24 mouse cellular contexts compared by ENCODE assay signal in genomic region chr9:95827565-95827964, GRCm38 (mm10). TPM values are rescaled to one million over a fixed set of nuclear protein-coding genes. Genes with fewer than 3 reads are reported as not detected.
DNase-seq lines count a peak whose midpoint lies in the region; ATAC-seq and TF ChIP-seq lines count a peak whose summit lies in the region.
"Had no signal": no experiment of that assay in that cellular context is flagged by ENCODE, and none has a peak within 500 bp of the region (broad histone marks: within the 10 kb centered on the region; RNA-seq: fewer than 3 reads in every experiment).

No protein-coding gene starts in this region.

- 86% methylated on average over 5 of the region's 5 CpGs for WGBS in stomach, postnatal 0 days
- WGBS in hindbrain, embryonic 10.5 days, result 96% methylated on average over 5 of the region's 5 CpGs

- no peak overlapping the region for H3K27ac ChIP-seq in stomach, postnatal 0 days (replicated peaks)
- H3K27ac ChIP-seq in hindbrain, embryonic 10.5 days, result no peak overlapping the region
- H3K27ac ChIP-seq: embryonic facial prominence, embryonic 15.5 days; forebrain, embryonic 10.5 days; heart, adult 2 months; heart, embryonic 15.5 days; hindbrain, embryonic 15.5 days had no signal

- no peaks in the 10 kb centered on the region for H3K36me3 ChIP-seq in stomach, postnatal 0 days (ENCODE audit: control insufficient read depth, insufficient read depth, low read length)
- no peaks in the 10 kb centered on the region for H3K36me3 ChIP-seq in hindbrain, embryonic 10.5 days
- H3K36me3 ChIP-seq: embryonic facial prominence, embryonic 15.5 days; forebrain, embryonic 10.5 days; heart, embryonic 15.5 days; hindbrain, embryonic 15.5 days had no signal

- DNase-seq in frontal cortex, adult 2 months (ENCODE audit: extremely low spot score in 1 of 2, low spot score in 1 of 2), result peak; percentile 33 to 62
- no peak for DNase-seq in frontal cortex, postnatal 10 days (ENCODE audit: low spot score in 2 of 2)
- DNase-seq in left cerebral cortex, postnatal 14 days (ENCODE audit: low spot score in 2 of 2), result peak; percentile 18 to 35
- DNase-seq in left cerebral cortex, postnatal 10 days (ENCODE audit: extremely low spot score in 1 of 2, low spot score in 2 of 2), result no peak
- DNase-seq in right cerebral cortex, adult 2 months (ENCODE audit: low spot score in 2 of 2), result peak; percentile 54 to 56
- no peak for DNase-seq in right cerebral cortex, postnatal 14 days
- DNase-seq in stomach, postnatal 0 days (ENCODE audit: low spot score), result peak; percentile 51
- DNase-seq in hindbrain, embryonic 10.5 days (ENCODE audit: low spot score), result no peak
- DNase-seq: adrenal gland, postnatal 25 days; cerebellum, adult 2 months; cerebellum, postnatal 14 days; embryo, embryonic 11 days; gastrocnemius, postnatal 10 days; heart, adult 2 months; heart, postnatal 14 days had no signal

- no peak for TF ChIP-seq CTCF in stomach, postnatal 0 days (IDR thresholded peaks at IDR 0.05; ENCODE audit: low read depth)

- peak; percentile 83 for ATAC-seq in stomach, postnatal 0 days (ENCODE audit: low FRiP score, low TSS enrichment)
- ATAC-seq: activated CD4-positive, CD25-positive, alpha-beta regulatory T cell, adult 4 months; forebrain, embryonic 14.5 days; Patski had no signal

- no peak overlapping the region for H3K9ac ChIP-seq in stomach, postnatal 0 days (ENCODE audit: low read length)
- H3K9ac ChIP-seq: embryonic facial prominence, embryonic 15.5 days; heart, embryonic 15.5 days; hindbrain, embryonic 15.5 days had no signal

- no peak overlapping the region for H3K4me3 ChIP-seq in stomach, postnatal 0 days (ENCODE audit: low read depth, low read length)
- no peak overlapping the region for H3K4me3 ChIP-seq in hindbrain, embryonic 10.5 days
- H3K4me3 ChIP-seq: embryonic facial prominence, embryonic 15.5 days; erythroblast, embryonic 14.5 days; forebrain, embryonic 10.5 days; heart, adult 2 months; heart, embryonic 15.5 days; hindbrain, embryonic 15.5 days had no signal

- H3K9me3 ChIP-seq in stomach, postnatal 0 days (ENCODE audit: control insufficient read depth, low read length), result no peaks in the 10 kb centered on the region
- no peaks in the 10 kb centered on the region for H3K9me3 ChIP-seq in hindbrain, embryonic 10.5 days
- H3K9me3 ChIP-seq: embryonic facial prominence, embryonic 15.5 days; forebrain, embryonic 10.5 days; heart, embryonic 15.5 days; hindbrain, embryonic 15.5 days had no signal

- H3K4me1 ChIP-seq in stomach, postnatal 0 days (replicated peaks; ENCODE audit: control insufficient read depth, insufficient read depth), result no peaks in the 10 kb centered on the region
- no peaks in the 10 kb centered on the region for H3K4me1 ChIP-seq in hindbrain, embryonic 10.5 days (replicated peaks)
- H3K4me1 ChIP-seq: embryonic facial prominence, embryonic 15.5 days; forebrain, embryonic 10.5 days; heart, embryonic 15.5 days; hindbrain, embryonic 15.5 days had no signal

- H3K4me2 ChIP-seq in stomach, postnatal 0 days (replicated peaks; ENCODE audit: low read depth), result no peak overlapping the region
- H3K4me2 ChIP-seq: embryonic facial prominence, embryonic 15.5 days; heart, embryonic 11.5 days; heart, embryonic 15.5 days; hindbrain, embryonic 15.5 days had no signal

- H3K27me3 ChIP-seq in stomach, postnatal 0 days (ENCODE audit: control insufficient read depth, insufficient read depth, low read length), result no peaks in the 10 kb centered on the region
- no peaks in the 10 kb centered on the region for H3K27me3 ChIP-seq in hindbrain, embryonic 10.5 days (ENCODE audit: insufficient read depth, poor library complexity, severe bottlenecking)
- H3K27me3 ChIP-seq: embryonic facial prominence, embryonic 15.5 days; heart, embryonic 15.5 days; hindbrain, embryonic 15.5 days had no signal

- TF ChIP-seq EP300 in stomach, postnatal 0 days (optimal IDR thresholded peaks at IDR 0.05), result no peak

- intact Hi-C loops in left cerebral cortex, postnatal 14 days (cut with DNase I), result no loop called here
- intact Hi-C loops in left cerebral cortex, postnatal 10 days (cut with DNase I), result no loop called here

RNA-seq across cellular contexts. Expression of gene Pls1, which starts 17.5 kb away (rescaled TPM):
- polyA plus RNA-seq in frontal cortex, adult 2 months (2012; rRNA removed), result 4.7 and 6.1 TPM in 2 replicates
- 1 to 10 TPM; 4.3 to 4.6 TPM for total RNA-seq in left cerebral cortex, postnatal 14 days (2021)
- total RNA-seq in left cerebral cortex, postnatal 10 days (2021), result 1 to 10 TPM; 4.2 to 5.6 TPM
- polyA plus RNA-seq in stomach, postnatal 0 days (2015; fragmentation: Nextera tagmentation; extraction: Ambion mirVana), result 44.4 and 45.6 TPM in 2 replicates
- 5.7 and 9.8 TPM in 2 replicates for polyA plus RNA-seq in hindbrain, embryonic 10.5 days (2016; fragmentation: Nextera tagmentation; extraction: Ambion mirVana)
- polyA plus RNA-seq: erythroblast, embryonic 14.5 days had no signal

RNA-seq across cellular contexts. Expression of gene Atr, which starts 29.8 kb away (rescaled TPM):
- polyA plus RNA-seq in frontal cortex, adult 2 months (2012; rRNA removed), result 6.8 and 8.3 TPM in 2 replicates
- total RNA-seq in left cerebral cortex, postnatal 14 days (2021), result 10 to 100 TPM; 11.0 to 11.5 TPM
- total RNA-seq in left cerebral cortex, postnatal 10 days (2021), result 10 to 100 TPM; 13.3 to 14.1 TPM
- 4.4 and 4.6 TPM in 2 replicates for polyA plus RNA-seq in stomach, postnatal 0 days (2015; fragmentation: Nextera tagmentation; extraction: Ambion mirVana)
- polyA plus RNA-seq in hindbrain, embryonic 10.5 days (2016; fragmentation: Nextera tagmentation; extraction: Ambion mirVana), result 15.8 and 19.6 TPM in 2 replicates

Comparison
In these comparisons a context has a peak if more than half of its experiments do, and no peak if none do; other contexts are left out.
1. DNase-seq: peak in frontal cortex, adult 2 months (2 of 2), left cerebral cortex, postnatal 14 days (2 of 2), right cerebral cortex, adult 2 months (2 of 2) and stomach, postnatal 0 days (single experiment); none in frontal cortex, postnatal 10 days (0 of 2), left cerebral cortex, postnatal 10 days (0 of 2), right cerebral cortex, postnatal 14 days (single experiment) and hindbrain, embryonic 10.5 days (single experiment).